Mouse (Mus musculus) forebrain, embryonic 13.5 days (tissue): ENCODE results near the gene Gm10226. TPM values are rescaled to one million over a fixed set of nuclear protein-coding genes. Genes with fewer than 3 reads are reported as not detected.
A peak's percentile ranks its signal among the peaks of the same experiment; 100 is the strongest.
"Not testable (repeated sequence)": the region's sequence is repeated elsewhere in the genome, so short reads cannot be mapped to it uniquely, and the experiment has no call there.

Source experiments
- ATAC-seq: fragments of 200-750 bp; cut with Nextera tagmentation; 2 replicates; pipeline ENCODE4 v1.8.0; 2017
- H3K27ac ChIP-seq: fragments of 300-500 bp; sonication (generic); 2 replicates; pipeline ENCODE4 v1.5.1; 2015; ENCODE audit warnings: inconsistent platforms, mild to moderate bottlenecking, moderate library complexity
- H3K27me3 ChIP-seq: fragments of 300-500 bp; sonication (generic); 2 replicates; pipeline ENCODE4 v1.6.1; 2015; ENCODE audit warnings: mild to moderate bottlenecking, inconsistent platforms
- H3K36me3 ChIP-seq: fragments of 300-500 bp; sonication (generic); 2 replicates; pipeline ENCODE4 v1.6.1; 2015; ENCODE audit warnings: mild to moderate bottlenecking, inconsistent platforms; ENCODE audit not compliant: poor library complexity, severe bottlenecking
- H3K4me1 ChIP-seq: fragments of 300-500 bp; sonication (generic); 2 replicates; pipeline ENCODE4 v1.6.1; 2015; ENCODE audit warnings: inconsistent platforms
- H3K4me2 ChIP-seq: fragments of 300-500 bp; sonication (generic); 2 replicates; pipeline ENCODE4 v1.6.1; 2015; ENCODE audit warnings: inconsistent platforms, mild to moderate bottlenecking, moderate library complexity
- H3K4me3 ChIP-seq: fragments of 300-500 bp; sonication (generic); 2 replicates; pipeline ENCODE4 v1.5.1; 2015; ENCODE audit warnings: mild to moderate bottlenecking, inconsistent platforms
- H3K9ac ChIP-seq: fragments of 300-500 bp; sonication (generic); 2 replicates; pipeline ENCODE4 v1.6.1; 2015; ENCODE audit warnings: mild to moderate bottlenecking, inconsistent platforms
- H3K9me3 ChIP-seq: fragments of 300-500 bp; sonication (generic); replicated peaks from 2 replicates; pipeline ENCODE4 v1.6.1; 2016; ENCODE audit warnings: inconsistent platforms
- WGBS: fragments of 180-500 bp; shearing (Covaris S2); methylation state at CpG from one replicate; pipeline ENCODE4 v1.1.7; 2015; 5-methylcytosine and 5-hydroxymethylcytosine counted together
- polyA plus RNA-seq: library from polyadenylated mRNA; unstranded; fragments of >200 nt; fragmentation: Nextera tagmentation; extraction: Ambion mirVana; gene quantifications from 2 replicates; pipeline ENCODE4 v1.2.1, GENCODE M21; 2015

The Gm10226 gene
- 15.5 and 21.5 TPM in 2 replicates for polyA plus RNA-seq

DNA sequence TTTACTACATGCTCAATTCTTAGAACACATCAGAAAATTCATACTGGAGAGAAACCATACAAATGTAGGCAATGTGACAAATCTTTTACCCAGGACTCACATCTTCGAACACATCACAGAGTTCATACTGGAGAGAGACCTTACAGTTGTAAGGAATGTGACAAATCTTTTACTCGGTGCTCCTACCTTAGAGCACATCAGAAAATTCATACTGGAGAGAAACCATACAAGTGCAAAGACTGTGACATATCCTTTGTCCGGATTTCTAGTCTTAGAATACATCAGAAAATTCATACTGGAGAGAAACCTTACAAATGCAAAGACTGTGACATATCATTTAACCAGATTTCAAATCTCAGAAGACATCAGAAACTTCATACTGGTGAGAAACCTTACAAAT is at the start of gene Gm10226:
Gene Gm10226, plus strand, starts transcription at position 301 of the 400 bp plus-strand sequence.
- ATAC-seq, result no peak
- Histone ChIP-seq H3K36me3 (peaks cover 42% of the 10 kb centered on the region), H3K27me3 (no peaks in the 10 kb centered on the region)

DNA sequence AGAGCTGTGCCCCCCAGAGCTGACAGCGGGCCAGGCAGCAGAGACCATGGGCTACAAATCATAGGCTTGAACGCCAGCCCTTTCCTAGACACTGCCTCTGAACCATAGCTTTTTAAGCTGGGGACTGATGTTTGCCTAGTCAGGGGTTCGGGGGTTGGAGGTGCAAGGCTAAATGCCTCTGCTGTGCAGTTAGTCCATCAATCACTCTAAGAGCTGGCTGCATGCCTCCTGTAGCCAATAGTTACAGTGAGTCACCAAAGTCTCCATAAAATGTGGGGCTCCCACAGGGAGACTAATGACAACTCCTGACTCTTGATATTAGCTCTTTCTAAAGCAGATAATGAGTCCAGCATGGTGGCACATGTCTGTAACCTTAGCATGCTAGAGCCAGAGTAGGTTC is 42.9 kb upstream of the Gm10226 start:
- Histone ChIP-seq H3K9ac (no peak overlapping the region), H3K4me3 (no peak overlapping the region), H3K4me1 (0 out of 2 replicates have a peak, but pooled peaks cover 3% of the 10 kb centered on the region), H3K36me3 (no peaks in the 10 kb centered on the region), H3K4me2 (no peak overlapping the region), H3K27ac (no peak overlapping the region), H3K27me3 (no peaks in the 10 kb centered on the region), H3K9me3 (no peaks in the 10 kb centered on the region)
- 75% methylated on average over 3 of the region's 3 CpGs for WGBS
- no peak for ATAC-seq

More for the DNA sequence above, at the start of gene Gm10226:
- no peak within 1 kb of the TSS for H3K9ac ChIP-seq
- H3K27ac ChIP-seq, result no peak within 1 kb of the TSS
- WGBS, result 89% methylated on average over 3 of the region's 3 CpGs
- no peaks in the 10 kb centered on the region for H3K9me3 ChIP-seq
- no peak within 1 kb of the TSS for H3K4me2 ChIP-seq
- H3K4me3 ChIP-seq, result no peak within 1 kb of the TSS
- no peaks in the 10 kb centered on the region for H3K4me1 ChIP-seq

DNA sequence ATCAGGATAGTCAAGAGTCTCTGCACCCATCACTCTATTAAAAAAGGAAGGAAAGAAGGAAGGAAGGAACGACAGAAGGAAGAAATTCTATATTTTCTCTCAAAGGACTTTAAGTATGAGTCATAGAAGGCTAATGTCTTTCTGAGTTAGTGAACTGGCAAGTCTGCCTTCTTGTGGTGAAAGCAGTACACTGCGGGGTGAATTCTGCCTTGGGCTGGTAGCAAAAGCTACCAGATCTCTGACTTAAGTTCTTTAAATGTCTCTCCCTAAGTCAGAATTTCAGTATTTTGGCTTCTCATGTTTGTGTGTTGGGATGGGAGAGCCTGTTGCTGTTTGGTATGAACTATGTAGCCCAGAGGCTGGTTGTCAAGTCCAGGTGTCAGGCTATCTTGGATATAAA is 41.7 kb upstream of the Gm10226 start:
- H3K4me1 ChIP-seq, result 0 out of 2 replicates have a peak, but pooled peaks cover 3% of the 10 kb centered on the region
- no peaks in the 10 kb centered on the region for H3K36me3 ChIP-seq
- H3K4me2 ChIP-seq, result peak overlapping the region; percentile 55
- H3K9ac ChIP-seq, result peak overlapping the region; percentile 55; the same call in 1 of the 2 replicates
- H3K27me3 ChIP-seq, result no peaks in the 10 kb centered on the region
- H3K27ac ChIP-seq, result peak overlapping the region; percentile 61
- H3K4me3 ChIP-seq, result peak overlapping the region; percentile 46
- ATAC-seq, result peak; percentile 41; the same call in 1 of the 2 replicates
- WGBS, result 26% methylated on average over 2 of the region's 2 CpGs
- H3K9me3 ChIP-seq, result no peaks in the 10 kb centered on the region

- peak within 1 kb of the TSS; percentile 46 for H3K4me3 ChIP-seq
- not testable (repeated sequence) for H3K9me3 ChIP-seq
- WGBS, result under 1% methylated on average over 17 of the region's 17 CpGs
Observed at GRCm38 (mm10) chr17:21650364-21650907, 41.2 kb upstream of the Gm10226 start, which contains the start of gene Zfp983. Gene Zfp983, plus strand, starts transcription at chr17:21650624.

DNA sequence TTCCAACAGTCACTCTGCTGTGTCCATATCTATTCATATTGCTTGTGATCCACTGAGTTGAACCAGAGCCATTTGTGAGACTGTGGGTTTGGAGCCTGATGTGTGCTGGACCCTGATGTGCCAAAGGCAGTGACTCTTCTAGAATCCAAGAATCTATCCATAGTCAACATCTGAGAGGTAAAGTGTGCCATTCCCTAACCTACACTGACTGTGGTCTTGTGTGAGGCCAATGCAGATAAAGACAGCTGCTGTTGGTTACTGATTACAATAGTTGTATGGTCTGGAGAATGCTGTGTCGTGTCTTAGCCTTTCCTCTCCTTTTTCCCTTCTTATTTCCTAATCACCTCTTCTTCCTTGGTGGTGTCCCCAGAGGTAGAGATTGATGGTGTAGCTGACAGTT is 12.8 kb upstream of the Gm10226 start:
- H3K36me3 ChIP-seq, H3K4me3 ChIP-seq, H3K4me2 ChIP-seq, H3K4me1 ChIP-seq, H3K27ac ChIP-seq, H3K27me3 ChIP-seq, H3K9ac ChIP-seq, ATAC-seq, H3K9me3 ChIP-seq: not testable (repeated sequence)
- WGBS, result 45% methylated on average over 1 of the region's 1 CpGs

More at GRCm38 (mm10) chr17:21650364-21650907, 41.2 kb upstream of the Gm10226 start, which contains the start of gene Zfp983:
- H3K9ac ChIP-seq, result peak within 1 kb of the TSS; percentile 55
- H3K4me1 ChIP-seq, H3K36me3 ChIP-seq, H3K27me3 ChIP-seq: not testable (repeated sequence)
- peak; percentile 99 for ATAC-seq
- peak within 1 kb of the TSS; percentile 55 for H3K4me2 ChIP-seq
- H3K27ac ChIP-seq, result peak within 1 kb of the TSS; percentile 61

DNA sequence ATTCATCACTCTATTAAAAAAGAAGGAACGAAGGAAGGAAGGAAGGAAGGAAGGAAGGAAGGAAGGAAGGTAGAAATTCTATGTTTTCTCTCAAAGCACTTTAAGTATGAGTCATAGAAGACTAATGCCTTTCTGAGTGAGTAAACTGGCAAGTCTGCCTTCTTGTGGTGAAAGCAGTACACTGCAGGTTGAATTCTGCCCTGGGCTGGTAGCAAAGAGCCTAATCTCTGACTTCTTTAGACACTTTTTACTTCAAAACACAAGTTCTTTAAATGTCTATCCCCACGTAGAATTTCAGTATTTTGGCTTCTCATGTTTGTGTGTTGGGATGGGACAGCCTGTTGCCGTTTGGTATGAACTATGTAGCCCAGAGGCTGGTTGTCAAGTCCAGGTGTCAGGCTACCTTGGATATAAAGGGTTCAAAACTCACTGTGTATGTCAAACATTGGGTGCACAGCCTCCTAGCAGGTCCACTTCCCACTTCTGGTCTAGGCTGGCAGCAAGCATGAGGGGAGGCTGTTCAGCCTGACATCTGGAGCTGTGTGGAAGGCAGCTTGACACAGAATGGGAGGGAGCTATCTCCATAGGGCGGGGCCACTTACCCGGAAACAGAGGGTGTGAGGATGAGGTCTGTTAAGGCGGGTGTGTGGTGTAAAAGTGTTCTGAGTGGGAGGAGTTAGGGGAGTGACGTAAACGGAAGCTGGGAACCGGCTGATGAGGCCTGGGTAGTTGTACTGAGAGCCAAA is 12.2 kb upstream of the Gm10226 start:
- peak overlapping the region; percentile 69 for H3K27ac ChIP-seq
- peaks cover 4% of the 10 kb centered on the region; the same call in 1 of the 2 replicates for H3K4me1 ChIP-seq
- peak overlapping the region; percentile 43 for H3K9ac ChIP-seq
- H3K4me3 ChIP-seq, result peak overlapping the region; percentile 49
- H3K4me2 ChIP-seq, result peak overlapping the region; percentile 59
- peak; percentile 99 for ATAC-seq
- 3% methylated on average over 9 of the region's 9 CpGs for WGBS
- H3K9me3 ChIP-seq, result no peaks in the 10 kb centered on the region
- peaks cover under 1% of the 10 kb centered on the region for H3K36me3 ChIP-seq
- H3K27me3 ChIP-seq, result no peaks in the 10 kb centered on the region

GRCm38 (mm10) chr17:21680019-21680376 is 11.7 kb upstream of the Gm10226 start:
- peak overlapping the region; percentile 43 for H3K9ac ChIP-seq
- peak overlapping the region; percentile 49 for H3K4me3 ChIP-seq
- H3K4me2 ChIP-seq, result peak overlapping the region; percentile 59
- H3K9me3 ChIP-seq, H3K27ac ChIP-seq, H3K36me3 ChIP-seq, H3K27me3 ChIP-seq, H3K4me1 ChIP-seq: not testable (repeated sequence)
- WGBS, result 0% methylated on average over 10 of the region's 10 CpGs
- peak; percentile 92 for ATAC-seq

- Histone ChIP-seq H3K4me2 (no peak overlapping the region), H3K27me3 (no peaks in the 10 kb centered on the region), H3K9ac (no peak overlapping the region), H3K27ac (no peak overlapping the region), H3K36me3 (peaks cover 37% of the 10 kb centered on the region), H3K9me3 (no peaks in the 10 kb centered on the region), H3K4me1 (no peaks in the 10 kb centered on the region), H3K4me3 (no peak overlapping the region)
- no peak for ATAC-seq
- 87% methylated on average over 3 of the region's 3 CpGs for WGBS
Observed at GRCm38 (mm10) chr17:21693342-21693741, 1.7 kb downstream of the Gm10226 start.

DNA sequence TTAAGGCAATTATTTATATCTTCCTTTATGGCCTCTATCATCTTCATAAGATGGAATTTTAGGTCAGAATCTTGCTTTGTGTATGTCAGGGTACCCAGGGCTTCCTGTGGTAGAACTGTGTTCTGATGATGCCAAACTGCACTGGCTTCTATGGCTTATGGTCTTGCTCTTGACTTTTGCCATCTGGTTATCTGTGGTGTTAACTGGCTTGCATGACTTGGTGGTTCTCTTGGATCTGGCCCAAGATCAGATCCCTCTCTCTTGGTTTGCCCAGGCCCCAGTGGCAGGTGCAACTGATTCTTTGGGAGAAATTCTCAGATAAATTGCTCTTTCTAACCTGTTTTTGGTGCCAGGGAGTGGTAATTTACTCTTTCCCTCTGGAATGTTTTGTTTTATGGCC is 4.4 kb downstream of the Gm10226 start:
- no peaks in the 10 kb centered on the region for H3K27me3 ChIP-seq
- no peak overlapping the region for H3K4me2 ChIP-seq
- no peak overlapping the region for H3K4me3 ChIP-seq
- ATAC-seq, result no peak
- no peak overlapping the region for H3K27ac ChIP-seq
- no peak overlapping the region for H3K9ac ChIP-seq
- H3K36me3 ChIP-seq, result peaks cover 17% of the 10 kb centered on the region
- no peaks in the 10 kb centered on the region for H3K4me1 ChIP-seq
- no peaks in the 10 kb centered on the region for H3K9me3 ChIP-seq

DNA sequence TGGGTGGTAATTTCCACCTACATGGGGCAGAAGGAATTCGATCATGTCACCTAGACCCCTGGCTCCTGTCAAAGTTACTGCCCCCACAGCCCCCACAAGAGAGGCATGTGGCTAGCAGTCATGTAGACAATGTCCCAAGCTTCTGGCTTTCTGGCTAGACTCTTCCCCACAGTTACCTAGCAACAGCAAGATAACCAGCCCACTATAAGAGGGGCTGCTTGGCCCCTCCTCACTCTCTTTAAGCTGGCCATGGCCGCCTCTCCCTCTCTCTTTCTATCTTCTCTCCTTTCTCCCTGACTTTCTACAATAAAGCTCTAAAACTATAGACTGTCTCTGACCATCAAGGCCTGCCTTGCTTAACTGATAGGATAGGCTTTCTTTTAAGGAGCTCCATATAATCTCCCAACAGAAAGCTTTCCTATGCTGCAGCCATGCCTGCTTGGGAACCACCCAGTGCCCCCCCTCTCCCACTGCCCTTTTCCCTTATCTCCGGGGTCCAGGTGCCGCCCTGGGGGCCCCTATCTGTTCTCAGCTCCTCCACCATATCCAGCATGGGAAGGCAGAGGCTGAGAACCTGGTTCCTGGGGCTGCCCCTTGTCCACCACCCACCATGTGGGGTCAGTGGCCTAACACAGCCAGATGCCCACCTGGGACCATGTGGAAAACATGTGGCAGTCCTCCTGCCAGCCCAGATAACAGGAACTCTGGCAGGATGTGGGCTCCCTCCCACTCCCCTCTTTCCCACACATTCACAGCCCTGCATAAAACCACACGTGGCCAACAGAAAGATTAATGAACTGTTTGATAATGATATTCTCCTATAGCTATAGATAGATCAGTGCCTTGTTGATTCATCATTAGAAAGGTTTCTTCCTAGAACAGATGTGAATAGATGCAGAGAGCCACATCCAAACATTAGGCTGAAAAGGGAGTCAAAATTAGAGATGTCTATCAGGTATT is 10.9 kb downstream of the Gm10226 start:
- no peak for ATAC-seq
- no peaks in the 10 kb centered on the region for H3K36me3 ChIP-seq

GRCm38 (mm10) chr17:21703414-21703813 is 11.8 kb downstream of the Gm10226 start:
- Histone ChIP-seq H3K4me3 (no peak overlapping the region), H3K9ac (no peak overlapping the region), H3K36me3 (no peaks in the 10 kb centered on the region), H3K9me3 (no peaks in the 10 kb centered on the region), H3K27ac (no peak overlapping the region), H3K4me2 (no peak overlapping the region), H3K27me3 (no peaks in the 10 kb centered on the region), H3K4me1 (peaks cover 3% of the 10 kb centered on the region)
- no peak for ATAC-seq
- 95% methylated on average over 1 of the region's 1 CpGs for WGBS

More for the DNA sequence above, 10.9 kb downstream of the Gm10226 start:
- H3K27me3 ChIP-seq, result no peaks in the 10 kb centered on the region
- no peak overlapping the region for H3K9ac ChIP-seq
- H3K4me2 ChIP-seq, result no peak overlapping the region
- no peak overlapping the region for H3K4me3 ChIP-seq
- H3K27ac ChIP-seq, result no peak overlapping the region
- 52% methylated on average over 5 of the region's 5 CpGs for WGBS
- H3K4me1 ChIP-seq, result no peaks in the 10 kb centered on the region
- no peaks in the 10 kb centered on the region for H3K9me3 ChIP-seq
